Mouse (Mus musculus): ENCODE measurements around the gene Sin3a.

Sin3a gene

DNA sequence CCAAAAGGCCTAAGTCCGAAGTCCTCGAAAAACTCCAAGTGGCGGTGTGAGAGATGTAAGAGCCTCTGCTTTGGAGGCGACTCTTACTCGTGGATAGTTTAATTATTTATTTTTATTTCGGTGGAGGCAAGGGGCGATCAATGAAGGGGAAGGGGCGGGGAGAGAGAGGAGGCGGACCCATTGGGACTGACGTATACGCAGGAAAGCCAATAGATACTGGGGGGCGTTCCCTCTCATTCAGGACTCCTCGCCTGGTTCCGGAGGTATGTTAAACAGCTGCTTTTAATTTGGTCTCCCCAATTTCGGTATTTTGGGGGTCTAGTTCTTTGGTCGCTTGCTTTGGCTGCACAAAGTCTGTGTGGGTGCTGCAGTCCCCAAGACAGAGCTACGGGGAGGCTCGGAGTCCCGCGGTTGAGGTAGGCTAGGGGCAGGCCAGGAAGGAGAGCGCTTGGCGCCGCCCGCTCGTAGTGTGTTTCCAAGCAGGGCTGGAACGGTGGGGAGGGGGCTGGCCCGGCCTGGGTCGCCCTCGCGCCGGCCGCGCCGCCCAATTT is at the start of gene Sin3a:
TSS of gene Sin3a (plus strand) at position 240 of the 551 bp plus-strand sequence.
- DNase-seq (ENCODE audit: low spot score), result peak; percentile 85

DNA sequence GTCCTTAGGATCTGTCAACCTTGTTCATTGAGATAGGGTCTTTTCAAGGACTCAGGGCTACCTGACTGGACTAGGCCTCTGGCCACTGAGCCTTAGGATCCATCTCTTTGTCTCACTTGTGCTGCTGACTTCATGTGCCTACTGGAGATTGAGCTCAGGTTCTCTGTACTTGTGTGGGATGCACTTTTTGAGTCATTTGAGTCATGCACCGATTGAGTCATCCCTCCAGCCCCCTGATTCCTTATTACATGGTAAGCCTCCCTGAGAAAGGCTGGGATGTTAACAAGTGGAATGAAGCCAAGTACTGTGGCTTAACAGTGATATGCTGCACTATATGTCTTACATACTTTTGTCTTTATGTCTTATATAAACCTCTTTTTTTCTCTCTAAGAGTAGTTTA is 40.1 kb upstream of the Sin3a start:
- DNase-seq (ENCODE audit: low spot score), result no peak

DNA sequence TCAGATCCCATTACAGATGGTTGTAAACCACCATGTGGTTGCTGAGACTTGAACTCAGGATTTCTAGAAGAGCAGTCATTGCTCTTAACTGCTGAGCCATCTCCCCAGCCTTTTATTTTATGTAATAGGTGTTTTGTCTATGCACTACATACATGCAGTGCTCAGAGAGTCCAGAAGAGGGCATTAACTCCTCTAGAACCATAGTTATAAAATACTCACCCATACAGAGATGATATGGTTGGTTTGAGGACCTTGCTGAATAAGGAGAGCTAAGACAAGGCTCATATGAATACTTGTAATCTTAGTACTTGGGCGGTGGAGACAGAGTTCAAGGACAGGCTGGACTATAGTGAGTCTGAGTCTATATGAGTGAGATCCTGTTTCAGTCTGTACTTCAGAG is 15.6 kb upstream of the Sin3a start:
- DNase-seq (ENCODE audit: low spot score), result peak; percentile 69

DNA sequence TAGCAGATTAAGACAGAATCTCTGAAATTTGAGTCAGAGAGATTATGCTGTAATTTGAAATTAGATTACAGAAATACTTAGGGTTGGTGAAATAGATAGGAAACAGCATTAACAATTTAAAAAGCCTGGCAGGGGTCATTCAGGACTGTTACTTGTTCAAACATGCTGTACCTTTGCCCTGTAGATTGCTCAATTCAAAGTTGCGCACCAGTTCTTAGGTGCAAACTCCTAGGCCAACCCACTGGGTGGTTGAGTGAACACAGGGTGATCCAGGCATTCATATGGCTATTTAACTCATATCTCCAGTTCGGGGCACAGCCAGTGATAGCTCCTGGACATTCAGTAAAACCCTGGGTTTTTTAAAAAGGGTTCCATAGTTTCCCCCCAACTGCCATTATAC is 7.7 kb upstream of the Sin3a start:
- DNase-seq (ENCODE audit: low spot score), result no peak

DNA sequence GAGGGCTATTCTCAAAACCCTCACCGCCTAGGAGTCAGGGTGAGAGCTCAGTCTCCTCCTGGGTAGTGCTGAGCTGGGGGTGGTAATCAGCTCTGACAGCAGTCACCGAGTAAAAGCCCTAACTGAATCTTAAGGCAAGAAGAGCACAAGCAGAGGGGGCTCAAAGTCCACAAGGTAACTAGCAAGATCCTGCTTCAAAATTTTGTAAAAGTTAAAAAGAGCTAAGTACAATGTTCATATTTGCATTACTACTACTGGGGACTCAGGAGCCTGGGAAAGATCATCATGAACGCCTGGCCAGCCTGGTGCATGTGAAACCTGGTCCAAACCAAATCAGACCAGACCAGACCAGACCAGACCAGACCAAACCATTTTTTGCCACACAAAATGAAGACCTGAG is 3.6 kb upstream of the Sin3a start:
- no peak for DNase-seq (ENCODE audit: low spot score)

DNA sequence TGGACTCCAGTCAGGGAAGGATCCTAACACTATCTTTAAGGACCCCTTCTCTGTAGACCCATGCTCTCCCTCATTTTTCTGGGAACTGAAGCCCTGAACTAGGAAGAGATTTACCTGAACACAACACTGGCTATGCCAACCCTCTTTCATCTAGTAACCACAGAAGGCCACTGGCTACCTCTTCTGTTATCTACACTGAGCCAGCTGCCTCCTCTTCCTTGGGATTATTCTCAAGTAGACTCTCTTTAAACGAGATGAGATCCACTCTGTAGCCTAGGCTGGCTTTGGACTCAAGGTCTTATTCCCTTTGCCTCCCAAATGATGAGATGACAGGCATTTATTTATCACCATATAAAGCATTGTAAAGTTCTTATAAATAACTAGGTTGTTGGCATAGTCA is 1.6 kb upstream of the Sin3a start:
- DNase-seq (ENCODE audit: low spot score), result no peak

DNA sequence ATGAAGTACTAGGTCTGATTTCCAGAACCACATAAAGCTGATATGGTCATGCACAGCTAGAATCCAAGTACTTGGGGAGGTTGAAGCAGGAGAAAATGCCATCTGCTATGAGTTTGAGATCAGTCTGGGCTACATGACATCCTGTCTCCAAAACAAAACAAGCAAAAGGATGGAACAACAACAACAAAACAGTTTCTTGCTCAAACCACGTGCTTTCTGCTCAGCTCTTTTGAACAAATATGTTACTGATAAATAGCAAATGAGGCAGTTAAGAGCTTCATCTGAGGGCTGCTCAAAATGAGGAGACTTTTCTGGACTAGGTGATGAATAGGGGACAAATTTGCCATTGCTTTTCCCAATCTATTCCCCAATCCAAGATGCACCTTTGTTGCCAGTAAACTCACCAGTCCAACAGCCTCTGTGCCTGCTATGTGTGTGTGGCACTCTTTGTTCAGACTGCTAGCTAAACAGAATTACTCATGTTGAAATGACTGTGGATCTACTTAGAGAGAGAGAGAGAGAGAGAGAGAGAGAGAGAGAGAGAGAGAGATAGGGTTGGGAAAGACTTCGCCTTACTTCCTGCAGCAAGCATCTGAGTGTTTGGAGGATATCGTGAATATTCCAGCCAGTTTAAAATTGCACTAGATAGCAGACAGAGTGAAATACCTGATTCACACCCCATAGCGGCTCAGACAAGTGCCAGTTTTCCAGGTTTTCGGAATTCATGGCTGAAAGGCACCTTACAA is 867 bp upstream of the Sin3a start:
- DNase-seq (ENCODE audit: low spot score), result no peak

DNA sequence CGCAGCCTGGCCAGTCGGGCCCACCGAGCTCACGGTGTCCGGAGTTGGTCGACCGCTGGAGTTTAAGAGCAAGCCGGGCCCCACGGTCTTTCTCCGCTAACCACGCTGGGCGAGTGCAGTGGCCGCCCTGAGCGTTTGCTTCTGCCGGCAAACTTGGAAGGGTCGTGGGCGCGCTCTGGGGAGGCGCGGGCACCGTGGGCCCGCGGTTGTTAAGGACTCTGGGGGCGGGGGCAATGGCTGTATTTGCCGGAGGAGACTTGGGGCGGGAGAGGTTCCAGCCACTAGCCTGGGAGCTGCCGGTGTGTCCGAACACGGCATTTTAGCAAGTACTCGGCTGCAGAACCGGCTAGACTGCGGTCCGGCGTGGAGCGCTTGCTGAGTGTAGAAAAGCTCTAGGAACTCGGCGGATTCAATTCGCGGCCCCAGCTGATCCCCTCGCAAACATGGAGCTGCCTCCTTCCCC is 717 bp downstream of the Sin3a start:
- DNase-seq (ENCODE audit: low spot score), result no peak

DNA sequence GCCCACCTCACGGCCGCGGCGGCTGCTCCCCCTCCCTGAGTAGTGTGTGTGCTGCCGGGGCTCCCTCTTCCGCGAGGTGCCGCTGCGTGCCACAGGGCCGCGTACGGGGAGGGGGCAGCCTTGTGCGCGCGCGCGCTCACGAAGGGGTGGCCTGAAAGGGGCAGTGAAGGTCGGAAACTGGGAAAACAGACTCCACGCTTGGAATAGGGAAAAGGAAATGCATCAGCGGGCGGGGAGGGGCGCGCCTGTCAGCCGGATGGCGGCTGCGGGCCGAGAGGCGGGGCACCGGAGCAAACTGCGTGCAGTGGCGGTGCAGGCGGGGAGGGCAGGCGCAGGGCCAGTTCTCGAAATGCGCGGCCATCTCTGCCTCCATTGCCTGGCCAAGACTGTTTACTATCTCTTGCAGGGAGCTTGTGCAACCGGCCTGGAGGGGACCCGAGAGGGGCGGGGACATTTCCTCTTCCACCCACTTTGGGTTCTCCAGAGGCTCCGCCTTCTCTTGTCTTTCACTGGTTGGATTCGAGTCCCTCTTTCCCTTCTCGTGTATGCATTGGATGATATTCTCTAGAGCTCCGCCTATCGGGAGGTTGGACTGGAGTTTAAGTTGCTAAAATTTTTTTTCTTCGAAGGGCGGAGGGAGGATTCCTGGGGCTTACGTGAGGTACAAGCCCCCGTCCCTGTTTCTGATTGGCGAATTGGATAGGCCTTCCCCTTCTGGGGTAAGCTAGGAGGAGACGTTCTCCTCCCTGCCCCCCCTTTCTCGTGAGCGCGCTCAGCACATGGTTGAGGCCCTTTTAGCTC is 1.3 kb downstream of the Sin3a start:
- DNase-seq (ENCODE audit: low spot score), result peak; percentile 100

DNA sequence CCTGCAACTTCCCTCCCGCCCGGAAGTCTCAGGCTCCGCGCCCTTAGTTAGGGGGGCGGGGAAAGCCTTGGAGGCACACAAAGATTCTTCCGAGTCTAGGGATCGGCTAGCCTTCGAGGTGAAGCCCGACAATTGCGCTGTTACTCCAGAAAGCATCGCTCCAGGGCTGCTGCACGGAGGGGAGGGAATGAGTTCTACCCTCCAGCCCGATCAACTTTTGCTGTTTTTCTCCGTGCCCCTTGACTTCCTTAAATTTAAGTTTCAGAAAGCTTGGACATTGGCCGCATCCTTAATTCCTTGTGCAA is 1.9 kb downstream of the Sin3a start:
- DNase-seq (ENCODE audit: low spot score), result no peak

DNA sequence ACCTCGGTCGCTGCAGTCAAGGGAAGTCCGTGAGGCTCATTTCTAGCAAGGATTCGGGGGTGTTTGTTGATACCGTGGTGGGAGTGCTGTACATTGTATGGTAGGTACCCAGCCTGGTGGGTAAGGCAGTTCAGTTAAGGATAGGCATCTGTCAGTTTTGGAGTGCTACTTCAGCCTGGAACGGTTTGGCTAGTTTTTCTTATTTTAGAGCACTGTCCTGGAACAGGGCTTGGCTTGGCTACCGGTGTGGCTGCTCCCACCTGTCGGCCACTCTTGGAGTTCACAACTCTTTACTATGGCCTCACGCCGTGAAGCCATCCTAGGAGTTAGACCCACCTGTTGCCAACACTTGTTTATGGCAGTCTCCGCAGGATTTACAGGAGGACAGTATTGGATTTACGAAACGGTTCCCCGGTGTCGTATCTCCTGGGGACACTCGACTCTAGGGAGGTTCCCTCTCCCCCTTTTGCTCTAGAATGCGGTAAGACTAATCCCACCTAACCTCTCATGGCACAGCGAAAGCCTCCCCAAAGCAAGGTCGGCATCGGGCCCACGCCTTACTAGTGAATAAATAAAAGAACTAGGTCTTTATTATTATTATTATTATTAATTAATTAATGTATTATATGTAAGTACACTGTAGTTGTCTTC is 2.5 kb downstream of the Sin3a start:
- peak; percentile 57 for DNase-seq (ENCODE audit: low spot score)

DNA sequence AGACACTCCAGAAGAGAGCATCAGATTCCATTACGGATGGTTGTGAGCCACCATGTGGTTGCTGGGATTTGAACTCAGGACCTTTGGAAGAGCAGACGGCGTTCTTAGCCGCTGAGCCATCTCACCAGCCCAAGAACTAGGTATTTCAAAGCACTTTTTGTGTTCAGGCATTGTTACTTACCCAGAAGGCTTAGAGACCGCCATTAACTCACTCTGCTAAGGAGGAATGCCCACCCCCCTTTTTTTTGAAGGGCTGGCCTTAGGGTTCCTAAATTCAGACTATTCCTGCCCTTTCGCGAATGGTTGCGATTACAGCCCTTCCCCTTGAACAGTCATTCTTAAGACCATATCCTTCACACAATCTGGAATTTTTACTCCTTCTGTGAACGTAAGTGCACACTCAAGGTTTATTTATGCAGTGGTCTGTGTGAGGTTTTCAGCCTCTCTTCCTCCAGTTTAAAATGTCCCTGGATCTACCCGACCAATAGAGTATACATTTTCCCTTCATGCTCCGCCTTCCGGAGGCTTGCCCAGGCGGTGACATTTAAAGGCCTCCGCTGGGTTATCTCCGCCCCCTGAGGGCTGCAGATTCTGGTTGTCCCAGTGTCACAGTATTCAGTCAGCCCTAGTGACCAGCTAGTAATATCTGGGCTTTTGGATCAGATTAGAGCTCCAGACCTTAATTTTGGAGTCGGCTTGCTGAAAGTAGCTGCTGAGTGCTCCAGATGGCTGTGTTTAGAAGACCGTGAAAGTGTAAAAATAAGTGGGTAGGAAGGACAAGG is 3.2 kb downstream of the Sin3a start:
- DNase-seq (ENCODE audit: low spot score), result peak; percentile 90

DNA sequence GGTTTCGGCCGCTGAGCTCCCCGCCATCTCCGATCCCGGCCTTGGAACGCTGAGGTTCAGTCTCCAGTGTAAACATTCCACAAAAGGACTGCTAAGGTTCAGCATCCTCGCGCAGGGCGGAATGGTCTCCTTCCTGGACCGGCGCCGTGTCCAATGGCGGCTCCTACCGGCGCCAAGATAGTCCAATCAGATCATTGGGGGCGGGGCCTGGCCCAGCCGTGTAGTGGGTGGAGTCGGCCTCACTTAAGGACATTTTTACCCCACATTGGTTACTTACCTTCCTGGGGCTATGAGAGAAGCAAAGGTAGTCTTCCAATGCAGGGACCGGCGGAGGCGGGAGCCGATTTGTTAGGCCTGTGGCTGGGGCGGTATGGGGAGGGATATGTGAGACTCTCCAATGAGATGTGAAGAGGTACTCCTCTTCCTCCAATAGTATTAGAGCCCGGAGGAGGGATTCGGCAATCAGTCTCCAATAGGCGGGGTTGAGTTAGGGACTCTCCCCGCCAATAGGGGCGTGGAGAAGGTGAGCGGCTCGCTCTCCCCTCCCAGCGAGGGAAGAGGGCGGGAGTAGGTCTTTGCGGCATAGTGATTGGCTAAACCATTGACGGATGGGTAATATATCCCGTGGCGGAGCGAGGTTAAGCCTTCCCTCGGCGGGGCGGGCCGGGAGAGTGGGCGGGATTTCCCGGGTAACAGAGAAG is 4.0 kb downstream of the Sin3a start:
- DNase-seq (ENCODE audit: low spot score), result peak; percentile 99

DNA sequence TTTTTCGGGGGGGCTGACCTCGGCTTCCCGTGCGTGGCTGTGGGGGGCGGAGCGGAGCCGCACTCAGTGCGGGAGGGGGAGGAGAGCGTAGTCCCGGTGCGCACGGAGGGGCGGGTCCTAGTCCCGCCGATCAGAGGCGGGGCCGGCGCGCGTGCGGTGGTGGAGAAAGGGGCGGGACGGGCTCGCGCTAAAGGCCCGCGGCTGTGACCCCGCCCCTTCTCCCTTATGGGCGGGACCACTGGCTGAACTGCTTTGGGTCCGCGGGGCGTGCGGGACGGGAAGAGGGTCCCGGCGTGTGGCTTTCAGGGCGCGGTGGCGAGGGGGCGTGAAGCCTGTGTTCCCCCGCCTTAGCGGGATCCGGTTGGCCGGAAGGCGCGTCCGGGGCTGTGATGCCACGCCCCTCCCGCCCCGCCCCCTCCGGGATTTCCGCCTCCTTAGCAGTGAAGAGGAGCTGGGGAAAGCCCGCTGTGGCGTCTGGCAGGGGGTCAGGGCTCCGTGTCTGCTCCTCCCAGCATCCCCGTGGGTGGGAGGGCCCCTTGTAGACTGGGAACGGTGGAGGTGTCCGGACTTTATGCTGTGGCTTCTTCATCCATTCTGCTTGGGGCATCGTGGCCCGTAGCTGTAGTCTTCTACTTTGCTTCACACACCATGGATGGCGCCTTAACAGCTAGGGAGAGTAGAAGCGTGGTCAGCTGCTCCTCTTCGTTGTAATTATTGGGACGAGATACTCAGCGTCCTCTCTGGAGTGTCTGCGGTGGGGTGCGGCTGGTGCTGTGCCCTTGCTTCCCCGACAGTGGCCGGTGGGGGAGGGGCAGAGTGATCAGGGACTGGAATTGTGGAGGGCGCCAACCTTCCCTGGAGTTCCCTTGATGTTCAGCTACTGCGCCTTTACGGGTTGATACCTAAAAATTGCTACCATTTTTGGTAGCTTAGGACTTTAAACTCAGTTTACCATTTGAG is 5.1 kb downstream of the Sin3a start:
- DNase-seq (ENCODE audit: low spot score), result peak; percentile 86

DNA sequence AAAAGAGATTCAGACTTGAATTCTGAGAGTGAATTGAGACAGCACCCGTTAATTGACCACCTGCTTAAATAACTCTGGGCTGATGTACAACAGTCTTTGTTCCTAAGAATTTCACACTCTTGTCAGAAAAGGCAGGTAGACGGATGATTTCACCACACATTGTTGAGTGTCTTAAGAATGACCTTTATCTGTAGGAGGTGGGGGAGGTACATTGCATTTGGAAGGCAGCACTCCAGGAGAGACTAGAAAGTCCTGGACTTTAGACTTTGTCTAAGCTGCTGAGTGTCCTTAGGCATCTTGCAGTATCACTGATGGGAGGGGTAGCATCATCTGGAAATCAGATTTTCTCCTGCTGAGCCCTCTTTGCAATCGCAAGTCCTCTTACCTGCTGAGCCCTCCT is 10.4 kb downstream of the Sin3a start:
- DNase-seq (ENCODE audit: low spot score), result no peak

DNA sequence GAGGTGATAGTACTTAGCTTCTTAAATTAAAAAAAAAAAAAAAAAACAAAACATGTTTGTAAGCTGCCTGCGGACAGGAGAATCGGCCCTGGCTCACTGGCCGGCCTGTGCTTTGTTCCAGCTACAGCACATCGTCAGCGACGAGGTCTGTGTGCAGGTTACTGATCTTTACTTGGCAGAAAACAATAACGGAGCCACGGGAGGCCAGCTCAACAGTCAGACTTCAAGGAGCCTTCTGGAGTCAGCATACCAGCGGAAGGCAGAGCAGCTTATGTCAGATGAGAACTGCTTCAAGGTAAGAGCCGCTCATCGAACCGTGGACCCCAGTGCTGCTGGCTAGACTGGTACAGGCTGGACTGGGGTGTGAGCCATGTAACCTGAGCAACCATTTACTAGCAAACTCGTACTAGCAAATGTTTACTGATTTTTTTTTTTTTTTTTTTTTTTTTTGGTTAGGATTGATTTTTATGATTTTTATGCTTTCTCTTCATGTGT is 45.5 kb downstream of the Sin3a start:
- DNase-seq (ENCODE audit: low spot score), result no peak

DNA sequence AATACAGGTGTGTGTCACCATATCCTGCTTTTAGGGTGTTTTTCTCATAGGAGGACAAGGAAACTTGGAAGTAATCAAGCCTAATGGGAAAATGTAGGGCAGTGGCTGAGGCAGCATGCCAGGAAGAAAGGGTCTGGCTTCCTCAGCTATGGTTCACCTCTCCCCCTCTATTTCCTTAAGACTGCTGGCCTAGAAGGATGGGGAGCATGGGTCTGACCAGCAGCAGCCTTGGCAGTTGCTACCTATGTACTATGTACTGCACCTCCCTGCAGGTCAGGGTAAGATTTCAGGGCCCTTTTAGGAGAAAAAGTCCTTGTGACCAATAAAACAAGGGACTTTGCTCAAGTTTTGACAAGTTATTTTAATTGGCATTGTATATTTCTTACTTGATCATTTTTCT is 57.8 kb downstream of the Sin3a start:
- DNase-seq (ENCODE audit: low spot score), result peak; percentile 22

DNA sequence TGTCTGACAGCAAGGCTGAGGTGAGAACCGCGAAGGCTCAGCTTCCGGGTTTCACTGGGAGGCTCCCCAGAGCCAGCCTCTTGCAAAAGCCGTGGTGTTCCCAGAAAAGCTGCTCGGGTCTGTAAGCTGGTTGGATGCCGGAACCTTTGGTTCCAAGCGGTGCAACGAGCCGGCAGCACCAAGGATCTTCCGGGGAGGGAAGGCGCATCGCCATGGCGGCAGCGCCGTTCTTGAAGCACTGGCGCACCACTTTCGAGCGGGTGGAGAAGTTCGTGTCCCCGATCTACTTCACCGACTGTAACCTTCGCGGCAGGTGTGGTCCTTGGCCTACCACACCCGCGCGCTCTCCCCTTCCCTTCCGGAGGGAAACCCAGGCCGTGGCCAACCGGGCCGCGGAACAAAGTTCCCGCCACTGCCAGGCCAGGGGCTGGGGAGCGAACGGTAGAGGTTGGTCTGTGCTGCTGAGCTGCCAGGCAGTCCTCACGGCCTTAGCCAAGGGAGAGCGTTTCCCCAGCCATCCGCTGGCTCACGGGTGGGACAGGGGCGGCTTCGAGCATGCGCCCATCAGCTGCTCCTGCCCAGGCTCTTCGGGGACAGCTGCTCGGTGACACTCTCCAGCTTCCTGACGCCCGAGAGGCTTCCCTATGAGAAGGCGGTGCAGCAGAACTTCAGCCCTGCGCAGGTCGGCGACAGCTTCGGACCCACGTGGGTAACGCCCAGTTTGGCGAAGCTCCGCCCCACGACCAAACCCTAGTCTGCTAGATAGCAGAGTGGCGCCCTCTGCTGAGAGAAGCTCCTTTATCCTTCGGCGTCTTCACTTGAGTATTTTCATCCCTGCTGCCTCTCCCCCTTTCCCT is 59.0 kb downstream of the Sin3a start, which contains the start of gene Man2c1:
TSS of gene Man2c1 (plus strand) at position 114 of the 857 bp plus-strand sequence.
- peak; percentile 96 for DNase-seq (ENCODE audit: low spot score)

DNA sequence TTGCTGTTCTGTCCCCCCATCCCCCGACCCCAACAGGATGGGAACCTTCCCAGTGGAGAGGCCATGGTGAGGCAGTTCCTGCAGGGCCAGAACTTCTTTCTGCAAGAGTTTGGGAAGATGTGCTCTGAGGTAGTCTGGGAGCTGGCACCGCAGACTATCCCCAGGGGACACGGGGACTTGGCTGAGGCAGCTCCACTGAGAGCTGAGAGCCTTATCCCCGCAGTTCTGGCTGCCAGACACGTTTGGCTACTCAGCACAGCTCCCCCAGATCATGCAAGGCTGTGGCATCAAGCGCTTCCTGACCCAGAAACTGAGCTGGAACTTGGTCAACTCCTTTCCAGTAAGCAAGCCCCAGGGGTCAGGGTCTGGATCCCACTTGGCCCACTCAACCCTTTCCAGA is 65.4 kb downstream of the Sin3a start:
- peak; percentile 86 for DNase-seq (ENCODE audit: low spot score)
